Mouse (Mus musculus): ENCODE results near the gene Zcwpw1.
"Not testable (repeated sequence)": the region's sequence is repeated elsewhere in the genome, so short reads cannot be mapped to it uniquely, and the experiment has no call there.

DNA sequence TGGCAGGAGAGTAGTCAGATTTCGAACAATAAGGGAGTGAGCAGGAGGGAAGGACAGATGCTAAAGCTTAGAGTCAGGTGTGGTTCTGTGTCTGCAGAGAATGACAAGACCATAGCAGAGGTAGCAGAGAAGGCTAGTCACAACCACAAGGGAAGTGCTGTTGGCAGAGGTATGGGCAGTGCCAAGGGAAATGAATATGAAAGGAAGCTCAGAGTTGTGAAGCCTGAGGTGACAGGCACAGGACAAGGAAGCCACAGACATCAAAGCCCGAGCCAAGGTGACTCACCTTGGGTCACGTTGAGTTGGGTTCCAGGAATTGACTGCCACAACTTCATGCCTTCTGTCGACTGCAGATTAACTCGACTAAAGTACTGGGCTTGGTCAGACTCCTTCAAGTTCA lies 69.3 kb downstream of the Zcwpw1 start:
- TF ChIP-seq CTCF, EP300 (IDR thresholded peaks at IDR 0.05): not testable (repeated sequence)

Data from lung, postnatal 0 days (tissue).